Mouse (Mus musculus): ENCODE results near the gene Pnck.

GRCm38 (mm10) chrX:73658936-73659574, 862 bp downstream of the Pnck start:
- no peak for TF ChIP-seq CTCF (conservative IDR thresholded peaks at IDR 0.05; ENCODE audit: low read length)
- TF ChIP-seq POU5F1 (IDR thresholded peaks at IDR 0.05; ENCODE audit: borderline replicate concordance, low read length): no peak

All from E14TG2a.4 (cell line).